Mouse (Mus musculus): ENCODE results near the gene Stat5b.

DNA sequence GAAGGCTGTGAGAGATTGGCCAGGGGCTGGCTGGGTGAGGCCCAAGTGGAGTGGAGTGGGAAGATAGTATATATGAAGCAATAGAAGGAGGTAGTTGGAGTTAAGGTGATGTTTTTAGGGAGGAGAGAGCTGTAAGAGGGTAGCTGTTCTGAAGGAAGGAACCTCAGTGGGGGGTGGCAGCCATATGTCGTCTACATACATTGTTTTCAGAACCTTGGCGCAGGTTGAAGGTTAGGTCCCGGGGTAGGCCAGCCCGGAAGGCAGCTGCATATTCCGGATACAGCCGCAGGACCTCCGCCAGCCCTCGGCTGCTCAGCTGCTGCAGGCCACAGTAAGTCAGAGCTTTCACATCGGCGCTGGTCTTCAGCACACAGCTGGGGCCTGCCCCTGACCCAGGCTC lies 104.0 kb downstream of the Stat5b start:
- no peak for TF ChIP-seq CTCF (IDR thresholded peaks at IDR 0.05)
- TF ChIP-seq EP300 (IDR thresholded peaks at IDR 0.05): no peak
